8 mouse cellular contexts compared by ENCODE assay signal in genomic region chrX:152342358-152342901, GRCm38 (mm10). TPM values are rescaled to one million over a fixed set of nuclear protein-coding genes. Genes with fewer than 3 reads are reported as not detected.
DNase-seq lines count a peak whose midpoint lies in the region; ATAC-seq and TF ChIP-seq lines count a peak whose summit lies in the region.

Gene Tspyl2 (minus strand): TSS chrX:152342425.

- DNase-seq in ES-CJ7 (ENCODE audit: low read depth, low spot score), result peak; percentile 96
- peak; percentile 93 for DNase-seq in cerebellum, adult 11 months
- peak; percentile 91 for DNase-seq in heart, postnatal 25 days (ENCODE audit: low spot score)
- DNase-seq in layer of hippocampus, adult 18-20 months (ENCODE audit: low spot score in 2 of 2), result peak; percentile 94 to 95
- DNase-seq in lung, adult 2 months, result peak; percentile 83
- peak; percentile 87 to 91 for DNase-seq in thymus, adult 18-20 months

- 22% methylated on average over 27 of the region's 27 CpGs for WGBS in forebrain, embryonic 15.5 days
- 13% methylated on average over 27 of the region's 27 CpGs for WGBS in lung, adult 2 months

- peak within 1 kb of the TSS; percentile 92 for H3K27ac ChIP-seq in forebrain, embryonic 15.5 days (replicated peaks)

- no peak for TF ChIP-seq CTCF in lung, adult 2 months (IDR thresholded peaks at IDR 0.05; ENCODE audit: insufficient read depth, low read length)

- H3K4me2 ChIP-seq in forebrain, embryonic 15.5 days (replicated peaks), result peak within 1 kb of the TSS; percentile 55

- H3K4me1 ChIP-seq in forebrain, embryonic 15.5 days, result peaks cover 19% of the 10 kb centered on the region
- H3K4me1 ChIP-seq in lung, adult 2 months (ENCODE audit: control insufficient read depth, insufficient read depth, low read length), result no peaks in the 10 kb centered on the region

- ATAC-seq in forebrain, embryonic 15.5 days (replicated peaks), result peak; percentile 98
- peak; percentile 94 for ATAC-seq in neutrophil, adult 5-6 weeks (ENCODE audit: extremely low read depth, insufficient number of reproducible peaks, low FRiP score, poor library complexity, severe bottlenecking)

- peaks cover 9% of the 10 kb centered on the region; the same call in 1 of the 2 replicates for H3K36me3 ChIP-seq in forebrain, embryonic 15.5 days

- H3K27me3 ChIP-seq in forebrain, embryonic 15.5 days, result 0 out of 2 replicates have a peak, but pooled peaks cover 5% of the 10 kb centered on the region

- peak; percentile 88; the same call in 1 of the 2 replicates for TF ChIP-seq POLR2A in lung, adult 2 months (IDR thresholded peaks at IDR 0.05; ENCODE audit: borderline replicate concordance, extremely low read depth, low read depth, low read length)

- intact Hi-C loops in heart, postnatal 25 days (cut with DNase I), result loop anchor here (5.0 kb wide), 1 partner anchor 105 kb away; no protein-coding TSS in a partner anchor

- H3K9ac ChIP-seq in forebrain, embryonic 15.5 days (replicated peaks), result peak within 1 kb of the TSS; percentile 69

- no peaks in the 10 kb centered on the region for H3K9me3 ChIP-seq in forebrain, embryonic 15.5 days

- H3K4me3 ChIP-seq in forebrain, embryonic 15.5 days, result peak within 1 kb of the TSS; percentile 67
- peak within 1 kb of the TSS; percentile 67 for H3K4me3 ChIP-seq in lung, adult 2 months (replicated peaks; ENCODE audit: extremely low read depth, low read depth, low read length)

RNA-seq across cellular contexts. Expression of gene Tspyl2, which starts in this region (rescaled TPM):
- polyA plus RNA-seq in forebrain, embryonic 15.5 days (2015; fragmentation: Nextera tagmentation; extraction: Ambion mirVana), result 48.8 and 49.4 TPM in 2 replicates
- total RNA-seq in heart, postnatal 25 days (2021), result 10 to 100 TPM in 1 of 2 experiments, 1 to 10 TPM in 1; 7.2 to 10.5 TPM
- total RNA-seq in layer of hippocampus, adult 18-20 months (2021), result 100 to 1,000 TPM; 110 to 121 TPM
- polyA plus RNA-seq in lung, adult 2 months (2012; rRNA removed), result 26.9 and 34.2 TPM in 2 replicates
- total RNA-seq in neutrophil, adult 5-6 weeks (2017), result 39.7 and 45.9 TPM in 2 replicates

Comparison
In these comparisons a context has a peak if more than half of its experiments do, and no peak if none do; other contexts are left out.
1. Peak in every context shown above with its lines: DNase-seq, ATAC-seq, H3K4me3 ChIP-seq and H3K27ac ChIP-seq.